Mouse (Mus musculus) limb, embryonic 13.5 days (tissue): ENCODE data around the gene Tmem130. TPM values are rescaled to one million over a fixed set of nuclear protein-coding genes. Genes with fewer than 3 reads are reported as not detected.

ENCODE experiments used
- ATAC-seq: fragments of 200-750 bp; cut with Nextera tagmentation; 2 replicates; pipeline ENCODE4 v1.8.0; 2017; ENCODE audit warnings: low read depth, moderate number of reproducible peaks, moderate TSS enrichment; ENCODE audit not compliant: low FRiP score
- H3K27ac ChIP-seq: fragments of 300-500 bp; sonication (generic); 2 replicates; pipeline ENCODE4 v1.5.1; 2015; ENCODE audit warnings: inconsistent platforms, mild to moderate bottlenecking, moderate library complexity
- H3K27me3 ChIP-seq: fragments of 300-500 bp; sonication (generic); 2 replicates; pipeline ENCODE4 v1.6.1; 2015; ENCODE audit warnings: mild to moderate bottlenecking, inconsistent platforms
- H3K36me3 ChIP-seq: fragments of 300-500 bp; sonication (generic); 2 replicates; pipeline ENCODE4 v1.6.1; 2015; ENCODE audit warnings: inconsistent platforms, mild to moderate bottlenecking, moderate library complexity
- H3K4me1 ChIP-seq: fragments of 300-500 bp; sonication (generic); 2 replicates; pipeline ENCODE4 v1.6.1; 2015; ENCODE audit warnings: inconsistent platforms
- H3K4me2 ChIP-seq: fragments of 300-500 bp; sonication (generic); replicated peaks from 2 replicates; pipeline ENCODE4 v1.6.1; 2015; ENCODE audit warnings: inconsistent platforms, mild to moderate bottlenecking, moderate library complexity
- H3K4me3 ChIP-seq: fragments of 300-500 bp; sonication (generic); 2 replicates; pipeline ENCODE4 v1.5.1; 2015; ENCODE audit warnings: moderate library complexity, mild to moderate bottlenecking, inconsistent platforms
- H3K9ac ChIP-seq: fragments of 300-500 bp; sonication (generic); 2 replicates; pipeline ENCODE4 v1.6.1; 2015; ENCODE audit warnings: mild to moderate bottlenecking, inconsistent platforms
- H3K9me3 ChIP-seq: fragments of 300-500 bp; sonication (generic); 2 replicates; pipeline ENCODE4 v1.6.1; 2016; ENCODE audit warnings: inconsistent platforms
- WGBS: fragments of 180-500 bp; shearing (Covaris S2); methylation state at CpG from one replicate; pipeline ENCODE4 v1.1.7; 2015; 5-methylcytosine and 5-hydroxymethylcytosine counted together
- polyA plus RNA-seq: library from polyadenylated mRNA; unstranded; fragments of >200 nt; fragmentation: Nextera tagmentation; extraction: Ambion mirVana; gene quantifications from 2 replicates; pipeline ENCODE4 v1.2.1, GENCODE M21; 2015

Gene Tmem130
- polyA plus RNA-seq, 1 experiment from 2014 or later: 0.87 TPM

DNA sequence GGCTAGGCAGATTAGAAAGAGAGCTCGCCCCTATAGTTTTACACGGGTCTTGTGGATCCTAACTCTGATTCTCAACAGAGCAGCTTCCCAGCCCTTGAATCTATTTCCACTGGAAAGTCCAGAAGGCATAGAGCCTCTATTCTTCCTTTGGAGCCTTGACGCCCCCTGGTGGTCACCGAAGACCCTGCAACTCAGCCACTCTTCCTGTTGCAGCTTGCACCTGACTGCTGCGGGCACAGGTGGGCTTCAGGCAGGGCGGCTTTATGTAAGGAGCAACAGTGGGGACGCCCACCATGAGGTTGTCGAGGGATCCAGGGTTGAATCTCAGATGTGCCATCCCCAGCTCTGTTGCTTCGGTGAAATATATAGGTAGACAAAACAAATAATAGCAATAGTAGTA is 34.5 kb downstream of the Tmem130 start:
- H3K27me3 ChIP-seq: peaks cover 11% of the 10 kb centered on the region
- no peak overlapping the region for H3K27ac ChIP-seq
- H3K9me3 ChIP-seq: no peaks in the 10 kb centered on the region
- no peak overlapping the region for H3K9ac ChIP-seq
- H3K4me1 ChIP-seq: no peaks in the 10 kb centered on the region
- no peak for ATAC-seq
- 9% methylated on average over 9 of the region's 9 CpGs for WGBS
- no peaks in the 10 kb centered on the region for H3K36me3 ChIP-seq
- no peak overlapping the region for H3K4me3 ChIP-seq
- no peak overlapping the region for H3K4me2 ChIP-seq

DNA sequence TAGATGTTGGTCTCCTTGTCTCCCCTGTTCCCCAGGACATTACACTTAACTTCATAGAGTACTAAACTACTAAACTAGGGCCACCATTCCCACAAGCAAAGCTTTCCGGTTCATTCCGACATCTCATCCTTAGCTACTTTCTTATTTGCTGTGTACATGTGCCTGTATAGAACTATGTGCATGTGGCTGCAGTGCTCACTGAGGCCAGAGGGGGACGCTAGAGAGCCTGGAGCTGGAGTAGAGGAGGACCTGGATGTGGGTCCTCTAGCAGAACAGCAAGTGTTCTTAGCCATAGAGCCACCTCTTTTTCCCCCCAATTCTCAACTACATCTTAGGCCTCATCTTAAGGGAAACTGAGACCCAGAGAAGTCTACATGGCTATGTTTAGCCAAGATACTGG is 36.1 kb downstream of the Tmem130 start:
- Histone ChIP-seq H3K27me3 (peaks cover 11% of the 10 kb centered on the region), H3K4me2 (no peak overlapping the region), H3K4me1 (no peaks in the 10 kb centered on the region; the same call in 1 of the 2 replicates), H3K36me3 (no peaks in the 10 kb centered on the region), H3K27ac (no peak overlapping the region), H3K4me3 (no peak overlapping the region), H3K9ac (no peak overlapping the region), H3K9me3 (no peaks in the 10 kb centered on the region)
- 75% methylated on average over 3 of the region's 3 CpGs for WGBS
- no peak for ATAC-seq

DNA sequence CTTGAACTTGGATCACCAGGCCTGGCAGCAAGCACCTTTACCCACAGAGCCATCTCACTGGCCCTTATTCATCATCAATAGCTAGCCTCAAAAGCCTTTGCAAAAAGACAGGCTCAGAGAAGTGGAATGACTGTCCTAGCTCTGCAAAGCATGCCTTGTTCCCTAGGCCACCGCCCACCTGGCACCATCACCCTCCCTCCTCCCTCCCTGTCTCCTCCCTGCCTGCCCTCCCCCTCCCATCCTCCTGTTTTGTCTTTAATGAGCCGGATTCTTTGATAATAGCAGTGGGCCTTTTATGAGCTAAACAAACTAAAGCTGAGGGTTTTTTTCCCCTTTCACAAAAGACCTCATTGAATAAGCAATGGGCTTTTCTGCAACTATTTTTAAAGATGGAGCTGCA is 36.7 kb downstream of the Tmem130 start:
- WGBS: 41% methylated on average over 2 of the region's 2 CpGs
- H3K27me3 ChIP-seq: peaks cover 11% of the 10 kb centered on the region
- H3K4me2 ChIP-seq: no peak overlapping the region
- H3K4me1 ChIP-seq: peaks cover 6% of the 10 kb centered on the region
- no peak overlapping the region for H3K4me3 ChIP-seq
- H3K27ac ChIP-seq: no peak overlapping the region
- H3K9me3 ChIP-seq: no peaks in the 10 kb centered on the region
- no peak for ATAC-seq
- H3K9ac ChIP-seq: no peak overlapping the region
- H3K36me3 ChIP-seq: no peaks in the 10 kb centered on the region

DNA sequence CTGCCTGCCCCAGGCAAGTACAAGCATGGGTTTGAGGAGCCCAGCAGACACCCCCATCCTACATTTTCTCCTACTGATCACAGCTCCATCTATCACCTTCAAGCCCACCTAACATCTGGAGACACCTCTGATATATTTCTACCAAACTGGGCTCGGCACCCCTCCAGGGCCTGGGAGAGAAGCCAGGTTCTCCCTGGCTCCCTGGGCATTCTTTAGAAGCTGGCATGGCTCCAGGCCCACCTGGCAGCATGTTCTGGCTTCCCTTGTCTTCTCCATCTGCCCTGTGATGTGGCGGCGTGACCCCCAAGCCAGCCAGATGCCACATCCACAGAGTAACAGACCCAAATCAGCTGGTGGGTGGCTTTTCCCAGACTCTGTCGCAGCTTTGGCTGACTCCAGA is 41.3 kb downstream of the Tmem130 start:
- ATAC-seq: no peak
- whole genome bisulfite sequencing: 63% methylated on average over 4 of the region's 4 CpGs
- H3K9ac ChIP-seq: no peak overlapping the region

DNA sequence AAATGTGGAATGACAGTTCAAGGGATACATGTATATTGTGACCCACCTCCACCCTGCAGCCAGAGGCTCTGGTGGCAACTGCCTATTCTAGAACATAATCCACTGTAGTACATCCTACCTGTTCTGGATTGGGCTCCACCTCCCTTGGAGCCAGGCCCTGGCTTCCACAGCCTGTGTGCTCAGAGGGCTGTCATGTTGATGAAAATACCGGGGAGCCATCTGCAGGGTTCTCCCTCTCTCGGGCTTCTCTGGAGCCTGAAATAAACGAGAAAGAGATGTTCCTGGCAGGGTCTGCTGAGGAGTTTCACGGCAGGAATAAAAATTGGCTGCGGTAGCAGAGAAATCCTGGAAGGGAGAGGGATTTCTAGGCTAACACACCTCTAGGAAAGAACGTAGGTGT is 41.8 kb downstream of the Tmem130 start:
- no peak overlapping the region for H3K4me2 ChIP-seq
- peaks cover 7% of the 10 kb centered on the region for H3K4me1 ChIP-seq
- no peaks in the 10 kb centered on the region for H3K27me3 ChIP-seq
- no peak for ATAC-seq
- WGBS: 47% methylated on average over 6 of the region's 6 CpGs
- no peak overlapping the region for H3K4me3 ChIP-seq
- H3K9ac ChIP-seq: no peak overlapping the region
- H3K36me3 ChIP-seq: no peaks in the 10 kb centered on the region
- H3K27ac ChIP-seq: no peak overlapping the region
- no peaks in the 10 kb centered on the region for H3K9me3 ChIP-seq

More for the DNA sequence above, 41.3 kb downstream of the Tmem130 start:
- Histone ChIP-seq H3K27me3 (no peaks in the 10 kb centered on the region), H3K36me3 (no peaks in the 10 kb centered on the region), H3K4me2 (no peak overlapping the region), H3K27ac (no peak overlapping the region), H3K9me3 (no peaks in the 10 kb centered on the region), H3K4me3 (no peak overlapping the region), H3K4me1 (peaks cover 7% of the 10 kb centered on the region)

DNA sequence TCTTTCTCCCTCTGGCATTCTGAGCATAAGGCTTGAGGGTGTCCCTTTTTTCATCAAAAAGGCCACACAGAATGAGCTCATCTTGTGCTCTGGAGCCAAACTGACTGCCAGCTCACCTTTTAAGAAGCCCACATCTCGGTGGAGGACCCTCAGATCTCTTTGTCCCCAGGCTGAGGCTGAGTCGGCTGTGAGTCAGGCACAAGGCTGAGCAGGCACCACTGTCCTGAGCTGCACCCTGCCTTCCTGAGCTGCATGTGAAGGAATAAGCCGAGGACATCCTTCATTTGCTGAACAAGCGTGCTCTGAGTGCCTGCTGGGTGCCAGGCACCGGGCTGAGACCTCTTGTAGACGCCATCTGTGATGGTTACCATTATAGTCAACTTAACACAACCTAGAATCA is 44.4 kb downstream of the Tmem130 start:
- no peak for ATAC-seq
- no peaks in the 10 kb centered on the region for H3K9me3 ChIP-seq
- H3K4me2 ChIP-seq: no peak overlapping the region
- no peaks in the 10 kb centered on the region for H3K27me3 ChIP-seq
- H3K27ac ChIP-seq: no peak overlapping the region
- H3K4me3 ChIP-seq: no peak overlapping the region
- peaks cover 12% of the 10 kb centered on the region for H3K4me1 ChIP-seq
- 72% methylated on average over 6 of the region's 6 CpGs for WGBS
- no peaks in the 10 kb centered on the region for H3K36me3 ChIP-seq
- H3K9ac ChIP-seq: no peak overlapping the region

DNA sequence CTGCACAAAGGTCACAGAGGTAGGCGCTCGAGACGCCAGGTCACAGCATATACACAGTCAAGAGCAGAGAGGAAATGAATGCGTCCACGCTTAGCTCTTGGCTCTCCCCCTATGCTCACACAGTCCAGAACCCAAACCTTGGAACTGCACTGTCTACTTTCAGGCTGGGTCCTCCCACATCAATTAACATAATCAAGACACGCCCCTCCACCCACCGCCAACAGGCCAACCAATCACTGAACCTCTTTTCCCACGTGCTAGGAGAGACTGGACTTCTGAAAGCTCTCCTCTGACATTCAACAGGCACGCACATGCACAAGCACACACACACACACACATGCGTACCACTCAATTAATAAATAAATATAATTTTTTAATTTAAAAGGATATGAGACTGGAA is 48.2 kb downstream of the Tmem130 start:
- WGBS: 85% methylated on average over 10 of the region's 10 CpGs
- no peak for ATAC-seq
- Histone ChIP-seq H3K9me3 (no peaks in the 10 kb centered on the region), H3K27ac (no peak overlapping the region), H3K27me3 (no peaks in the 10 kb centered on the region), H3K4me1 (0 out of 2 replicates have a peak, but pooled peaks cover 5% of the 10 kb centered on the region), H3K36me3 (no peaks in the 10 kb centered on the region), H3K4me3 (no peak overlapping the region), H3K9ac (no peak overlapping the region), H3K4me2 (no peak overlapping the region)

DNA sequence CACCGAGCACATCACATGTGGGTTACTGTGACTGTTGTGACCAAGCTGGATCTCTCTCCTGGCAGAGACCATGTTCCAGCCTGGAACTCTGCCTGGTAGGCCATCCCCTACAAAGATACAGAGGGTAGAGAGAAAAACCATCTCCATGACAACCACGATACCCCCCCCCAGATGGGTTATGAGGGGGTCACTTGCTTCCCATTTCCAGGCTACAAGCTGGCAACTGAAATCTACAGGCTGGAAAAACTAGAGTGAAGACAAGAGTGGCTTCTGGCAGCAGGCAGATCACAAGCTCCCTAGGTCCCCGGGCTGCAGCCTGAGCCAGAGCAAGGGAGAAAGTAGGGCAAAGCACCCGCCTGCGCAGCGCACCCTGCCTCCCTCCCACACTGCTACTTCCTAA is 54.0 kb downstream of the Tmem130 start:
- H3K4me2 ChIP-seq: no peak overlapping the region
- no peak overlapping the region for H3K9ac ChIP-seq
- no peak overlapping the region for H3K27ac ChIP-seq
- no peaks in the 10 kb centered on the region for H3K36me3 ChIP-seq
- ATAC-seq: no peak
- no peak overlapping the region for H3K4me3 ChIP-seq
- no peaks in the 10 kb centered on the region for H3K9me3 ChIP-seq
- 0 out of 2 replicates have a peak, but pooled peaks cover 2% of the 10 kb centered on the region for H3K4me1 ChIP-seq
- WGBS: 94% methylated on average over 6 of the region's 6 CpGs
- H3K27me3 ChIP-seq: no peaks in the 10 kb centered on the region

DNA sequence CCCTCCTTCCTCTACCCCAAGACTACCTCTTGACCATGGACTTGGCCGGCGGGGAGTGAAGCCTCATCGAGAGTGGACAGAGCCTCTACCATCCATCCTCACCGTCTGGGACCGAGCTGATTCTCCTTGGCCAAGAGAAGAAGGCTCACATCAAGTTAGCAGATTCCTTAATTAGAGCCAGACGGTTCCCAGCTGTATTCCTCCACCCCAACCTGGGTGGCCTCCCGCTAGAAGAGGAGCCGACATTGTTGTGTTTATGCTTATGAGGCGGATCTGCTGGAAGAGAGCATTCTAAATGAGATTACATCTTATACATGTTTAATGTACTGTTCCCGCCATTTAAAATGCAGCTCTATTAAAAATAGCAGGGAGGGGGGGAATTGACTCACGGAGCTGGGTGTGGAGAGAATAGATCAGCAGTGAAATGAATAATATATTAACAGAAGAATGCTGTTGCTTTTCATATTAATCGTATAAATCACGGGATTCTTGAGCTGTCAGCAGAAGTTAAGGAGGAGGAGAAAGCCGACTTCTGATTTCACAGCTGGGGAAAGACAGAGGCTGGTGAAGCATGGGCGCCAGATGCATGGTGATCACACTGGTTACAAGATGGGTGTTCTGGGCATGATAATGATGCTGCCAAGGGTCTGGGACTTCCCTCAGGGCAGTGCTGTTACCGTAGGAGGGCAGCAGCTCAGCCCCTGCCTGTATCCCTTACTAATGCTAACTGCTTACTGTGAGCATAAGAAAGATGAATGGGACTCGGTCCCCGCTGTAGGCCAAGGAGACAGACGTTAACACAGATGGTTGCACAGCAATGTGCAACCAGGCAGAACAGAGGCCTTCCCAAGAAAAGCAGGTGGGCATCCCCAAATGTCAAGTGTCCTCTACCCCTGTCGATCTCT is 57.9 kb downstream of the Tmem130 start:
- H3K27me3 ChIP-seq: no peaks in the 10 kb centered on the region
- H3K4me3 ChIP-seq: no peak overlapping the region
- no peaks in the 10 kb centered on the region for H3K36me3 ChIP-seq
- H3K4me1 ChIP-seq: no peaks in the 10 kb centered on the region
- no peak overlapping the region for H3K4me2 ChIP-seq
- 60% methylated on average over 20 of the region's 20 CpGs for WGBS
- no peak overlapping the region for H3K9ac ChIP-seq
- H3K9me3 ChIP-seq: no peaks in the 10 kb centered on the region
- no peak for ATAC-seq
- no peak overlapping the region for H3K27ac ChIP-seq

DNA sequence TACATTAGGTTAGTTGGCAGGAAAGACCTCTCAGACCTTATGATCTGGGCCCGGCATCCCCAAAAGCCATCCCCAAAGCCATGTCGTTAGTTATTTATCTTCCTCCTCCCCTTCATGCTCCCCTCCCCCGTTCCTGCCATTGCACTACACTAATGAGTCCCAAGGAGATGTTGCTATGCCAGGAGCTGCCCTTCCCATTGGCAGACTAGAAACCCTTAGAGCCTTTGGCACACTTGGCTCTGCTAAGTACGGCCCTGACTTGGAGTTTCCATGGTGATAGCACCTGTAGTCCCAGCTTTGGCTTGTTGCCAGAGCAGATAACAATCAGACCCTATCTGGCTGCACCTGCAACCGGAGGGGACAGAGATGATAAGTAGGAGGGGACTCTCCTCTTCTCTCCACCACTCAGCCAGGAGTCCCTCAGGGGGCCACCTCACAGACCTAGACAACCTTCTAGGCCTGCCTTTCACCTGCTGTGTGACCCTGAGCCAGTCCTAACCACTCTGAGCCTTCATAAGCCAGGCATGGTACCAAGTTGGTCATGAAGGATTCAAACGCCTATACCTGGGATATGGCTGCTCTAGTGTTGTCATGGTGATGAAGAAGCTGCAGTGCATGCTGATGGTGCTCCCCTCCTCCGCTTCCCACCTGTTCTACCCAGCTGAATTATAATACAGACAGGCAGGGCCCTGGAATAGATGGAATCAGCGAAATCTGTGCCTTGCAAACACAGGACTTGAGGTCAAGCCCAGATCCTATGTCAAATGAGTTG is 66.1 kb downstream of the Tmem130 start:
- H3K4me1 ChIP-seq: peaks cover 16% of the 10 kb centered on the region
- H3K27me3 ChIP-seq: no peaks in the 10 kb centered on the region
- no peak overlapping the region for H3K4me3 ChIP-seq
- no peaks in the 10 kb centered on the region for H3K36me3 ChIP-seq
- H3K9ac ChIP-seq: no peak overlapping the region
- H3K4me2 ChIP-seq: no peak overlapping the region
- H3K27ac ChIP-seq: no peak overlapping the region
- H3K9me3 ChIP-seq: no peaks in the 10 kb centered on the region
- ATAC-seq: no peak
- WGBS: 77% methylated on average over 8 of the region's 8 CpGs

DNA sequence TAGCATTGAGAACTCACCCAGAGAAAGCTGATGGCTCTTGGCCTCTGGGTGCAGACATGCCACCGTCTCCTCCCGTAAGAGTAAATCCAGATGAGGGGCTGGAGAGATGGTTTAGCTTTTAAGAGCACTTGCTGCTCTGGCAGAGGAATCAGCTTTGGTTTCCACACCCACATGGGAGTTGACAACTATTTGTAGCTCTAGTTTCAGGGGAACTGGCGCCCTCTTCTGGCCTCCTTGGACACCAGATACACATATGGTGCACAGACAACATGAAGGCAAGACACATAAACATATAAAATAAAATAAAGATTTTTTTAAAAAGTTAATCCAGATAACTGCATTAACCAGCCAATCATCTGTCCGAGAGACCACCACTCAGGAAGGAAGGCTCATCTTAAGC is 67.5 kb downstream of the Tmem130 start:
- Histone ChIP-seq H3K4me1 (peaks cover 18% of the 10 kb centered on the region), H3K27me3 (no peaks in the 10 kb centered on the region), H3K9me3 (no peaks in the 10 kb centered on the region), H3K9ac (no peak overlapping the region), H3K27ac (no peak overlapping the region), H3K36me3 (no peaks in the 10 kb centered on the region), H3K4me3 (no peak overlapping the region), H3K4me2 (no peak overlapping the region)
- ATAC-seq: no peak
- 70% methylated on average over 4 of the region's 4 CpGs for WGBS

DNA sequence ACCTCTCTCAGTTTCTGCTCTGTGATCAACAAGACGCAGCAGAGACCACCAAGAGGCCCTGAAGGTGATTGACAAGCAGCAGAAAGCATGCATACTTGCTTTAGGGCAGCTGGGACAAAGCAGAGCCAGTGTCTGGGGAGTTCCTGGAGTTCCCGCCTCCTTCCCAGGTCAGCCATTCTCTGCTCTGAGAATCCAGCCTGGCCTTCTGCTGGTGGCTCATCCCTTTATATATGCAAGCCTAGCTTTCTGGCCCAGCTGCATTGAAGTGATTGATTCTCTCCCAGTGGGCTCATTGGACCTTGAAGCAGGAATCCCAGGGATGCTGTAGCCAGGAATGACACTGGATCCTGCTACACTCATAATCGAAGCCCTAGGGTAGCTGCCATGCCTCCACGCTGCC is 70.2 kb downstream of the Tmem130 start:
- H3K9me3 ChIP-seq: no peaks in the 10 kb centered on the region
- no peak overlapping the region for H3K4me2 ChIP-seq
- no peak overlapping the region for H3K4me3 ChIP-seq
- H3K27ac ChIP-seq: no peak overlapping the region
- 61% methylated on average over 4 of the region's 4 CpGs for WGBS
- no peak overlapping the region for H3K9ac ChIP-seq
- ATAC-seq: no peak
- peaks cover 27% of the 10 kb centered on the region for H3K4me1 ChIP-seq
- H3K36me3 ChIP-seq: no peaks in the 10 kb centered on the region
- H3K27me3 ChIP-seq: no peaks in the 10 kb centered on the region
